Mouse (Mus musculus) forebrain, embryonic 14.5 days (tissue): Measurements from ENCODE around the gene Gm45213. TPM values are rescaled to one million over a fixed set of nuclear protein-coding genes. Genes with fewer than 3 reads are reported as not detected.

ENCODE experiments used
- ATAC-seq: fragments of 200-750 bp; cut with Nextera tagmentation; 2 replicates; pipeline ENCODE4 v1.8.0; 2017; ENCODE audit warnings: mild to moderate bottlenecking, moderate library complexity
- DNase-seq: peaks from one replicate; pipeline ENCODE4 v3.0.0-alpha.2; 2015; ENCODE audit warnings: low spot score
- H3K27ac ChIP-seq: fragments of 300-500 bp; sonication (generic); 2 replicates; pipeline ENCODE4 v1.5.1; 2014; ENCODE audit warnings: low read depth, mild to moderate bottlenecking, control low read depth, low read length, moderate library complexity
- H3K27me3 ChIP-seq: fragments of 300-500 bp; sonication (generic); replicated peaks from 2 replicates; pipeline ENCODE4 v1.6.1; 2014; ENCODE audit warnings: low read length, control low read depth, mixed read lengths; ENCODE audit not compliant: control insufficient read depth, insufficient read depth
- H3K36me3 ChIP-seq: fragments of 300-500 bp; sonication (generic); 2 replicates; pipeline ENCODE4 v1.6.1; 2014; ENCODE audit warnings: low read length, control low read depth; ENCODE audit not compliant: control insufficient read depth, insufficient read depth
- H3K4me1 ChIP-seq: fragments of 300-500 bp; sonication (generic); 2 replicates; pipeline ENCODE4 v1.6.1; 2014; ENCODE audit warnings: antibody characterized with exemption, low read length, control low read depth; ENCODE audit not compliant: control insufficient read depth, insufficient read depth
- H3K4me2 ChIP-seq: fragments of 300-500 bp; sonication (generic); 2 replicates; pipeline ENCODE4 v1.6.1; 2014; ENCODE audit warnings: mild to moderate bottlenecking, control low read depth, low read length
- H3K4me3 ChIP-seq: fragments of 300-500 bp; sonication (generic); 2 replicates; pipeline ENCODE4 v1.5.1; 2014; ENCODE audit warnings: low read depth, low read length, control low read depth
- H3K9ac ChIP-seq: fragments of 300-500 bp; sonication (generic); 2 replicates; pipeline ENCODE4 v1.6.1; 2014; ENCODE audit warnings: mild to moderate bottlenecking, low read length, control low read depth, moderate library complexity
- H3K9me3 ChIP-seq: fragments of 300-500 bp; sonication (generic); replicated peaks from 2 replicates; pipeline ENCODE4 v1.6.1; 2016; ENCODE audit warnings: low read length, control low read depth, mixed read lengths; ENCODE audit not compliant: control insufficient read depth
- WGBS: fragments of 180-500 bp; shearing (Covaris S2); extraction: QIAGEN DNeasy Blood & Tissue Kit; methylation state at CpG from one replicate; pipeline ENCODE4 v1.1.7; 2014; 5-methylcytosine and 5-hydroxymethylcytosine counted together
- polyA plus RNA-seq: library from polyadenylated mRNA; unstranded; fragments of >200 nt; fragmentation: Nextera tagmentation; extraction: Ambion mirVana; gene quantifications from 2 replicates; pipeline ENCODE4 v1.2.1, GENCODE M21; 2014

The Gm45213 gene
- polyA plus RNA-seq, 1 experiment from 2014 or later = not detected

GRCm38 (mm10) chr7:66108961-66109854 is 65.8 kb downstream of the Gm45213 start, which contains the start of gene Chsy1:
Gene Chsy1 (plus strand): TSS chr7:66109515.
- Histone ChIP-seq H3K4me2 (peak within 1 kb of the TSS; percentile 94), H3K36me3 (no peaks in the 10 kb centered on the region), H3K9ac (peak within 1 kb of the TSS; percentile 96), H3K9me3 (no peaks in the 10 kb centered on the region), H3K27me3 (0 out of 2 replicates have a peak, but pooled peaks cover 4% of the 10 kb centered on the region), H3K4me1 (peaks cover 10% of the 10 kb centered on the region), H3K27ac (peak within 1 kb of the TSS; percentile 95), H3K4me3 (peak within 1 kb of the TSS; percentile 91)
- ATAC-seq = peak; percentile 90
- WGBS = under 1% methylated on average over 78 of the region's 123 CpGs
- peak; percentile 95 for DNase-seq

GRCm38 (mm10) chr7:66109855-66110635 is 66.6 kb downstream of the Gm45213 start:
- Histone ChIP-seq H3K27me3 (0 out of 2 replicates have a peak, but pooled peaks cover 4% of the 10 kb centered on the region), H3K4me1 (peaks cover 13% of the 10 kb centered on the region), H3K27ac (peak overlapping the region; percentile 95), H3K4me2 (peak overlapping the region; percentile 94), H3K9ac (peak overlapping the region; percentile 96), H3K4me3 (peak overlapping the region; percentile 91), H3K9me3 (no peaks in the 10 kb centered on the region), H3K36me3 (no peaks in the 10 kb centered on the region)
- peak; percentile 52 for DNase-seq
- WGBS = under 1% methylated on average over 70 of the region's 77 CpGs
- ATAC-seq = peak; percentile 49

- peak overlapping the region; percentile 91 for H3K4me3 ChIP-seq
- H3K36me3 ChIP-seq = no peaks in the 10 kb centered on the region
- H3K27me3 ChIP-seq = 0 out of 2 replicates have a peak, but pooled peaks cover 4% of the 10 kb centered on the region
- ATAC-seq (no peak), DNase-seq (peak; percentile 56)
- peaks cover 15% of the 10 kb centered on the region for H3K4me1 ChIP-seq
- peak overlapping the region; percentile 95; the same call in 1 of the 2 replicates for H3K27ac ChIP-seq
- H3K9me3 ChIP-seq = no peaks in the 10 kb centered on the region
- under 1% methylated on average over 10 of the region's 10 CpGs for WGBS
- H3K4me2 ChIP-seq = peak overlapping the region; percentile 94
- peak overlapping the region; percentile 96 for H3K9ac ChIP-seq
Observed at GRCm38 (mm10) chr7:66110636-66111112, 67.3 kb downstream of the Gm45213 start.

- H3K4me3 ChIP-seq = peak overlapping the region; percentile 91
- 56% methylated on average over 10 of the region's 10 CpGs for WGBS
- peaks cover 15% of the 10 kb centered on the region for H3K4me1 ChIP-seq
- H3K9me3 ChIP-seq = no peaks in the 10 kb centered on the region
- 0 out of 2 replicates have a peak, but pooled peaks cover 4% of the 10 kb centered on the region for H3K27me3 ChIP-seq
- peak overlapping the region; percentile 96 for H3K9ac ChIP-seq
- no peak for DNase-seq
- peak overlapping the region; percentile 94 for H3K4me2 ChIP-seq
- ATAC-seq = no peak
- H3K27ac ChIP-seq = no peak overlapping the region
- no peaks in the 10 kb centered on the region for H3K36me3 ChIP-seq
Observed at GRCm38 (mm10) chr7:66111211-66111610, 67.8 kb downstream of the Gm45213 start.

Other genes starting within 250 kb of the Gm45213 start
- 0.96 and 1.4 TPM in 2 replicates for gene Pcsk6, start 181.9 kb upstream of the Gm45213 start, polyA plus RNA-seq
- gene Snrpa1, start 15.4 kb downstream of the Gm45213 start, polyA plus RNA-seq = 151 and 157 TPM in 2 replicates
- gene Selenos, start 36.0 kb downstream of the Gm45213 start, polyA plus RNA-seq = 78.6 and 78.8 TPM in 2 replicates
- 17.8 and 19.5 TPM in 2 replicates for gene Chsy1, start 65.9 kb downstream of the Gm45213 start, polyA plus RNA-seq